Mouse (Mus musculus) liver, postnatal 0 days (tissue): ENCODE measurements at regions not wholly inside any gene's neighbourhood (a gene's known extent, or its start where the extent isn't known, plus 50 kb on each side); places are given as distances from the start of the nearest gene placed in this dataset.

Source experiments
- CTCF ChIP-seq: sonication (generic); IDR thresholded peaks from 2 replicates; pipeline ENCODE4 v1.5.1; 2016; ENCODE audit warnings: antibody characterized with exemption, low read depth
- EP300 ChIP-seq: IDR thresholded peaks from 2 replicates; pipeline ENCODE4 v1.6.1; 2016; ENCODE audit warnings: antibody characterized with exemption, low read depth, mild to moderate bottlenecking

GRCm38 (mm10) chr9:116335561-116336478 is 160.7 kb upstream of the Tgfbr2 start:
- no peak for TF ChIP-seq CTCF
- peak; percentile 43; the same call in 1 of the 2 replicates for TF ChIP-seq EP300
